Mouse (Mus musculus): Measurements from ENCODE around the gene H2-M5. TPM values are rescaled to one million over a fixed set of nuclear protein-coding genes. Genes with fewer than 3 reads are reported as not detected.
A peak's percentile ranks its signal among the peaks of the same experiment; 100 is the strongest.

The H2-M5 gene
- polyA plus RNA-seq, 2 experiments: 0.29 to 7.4 TPM

DNA sequence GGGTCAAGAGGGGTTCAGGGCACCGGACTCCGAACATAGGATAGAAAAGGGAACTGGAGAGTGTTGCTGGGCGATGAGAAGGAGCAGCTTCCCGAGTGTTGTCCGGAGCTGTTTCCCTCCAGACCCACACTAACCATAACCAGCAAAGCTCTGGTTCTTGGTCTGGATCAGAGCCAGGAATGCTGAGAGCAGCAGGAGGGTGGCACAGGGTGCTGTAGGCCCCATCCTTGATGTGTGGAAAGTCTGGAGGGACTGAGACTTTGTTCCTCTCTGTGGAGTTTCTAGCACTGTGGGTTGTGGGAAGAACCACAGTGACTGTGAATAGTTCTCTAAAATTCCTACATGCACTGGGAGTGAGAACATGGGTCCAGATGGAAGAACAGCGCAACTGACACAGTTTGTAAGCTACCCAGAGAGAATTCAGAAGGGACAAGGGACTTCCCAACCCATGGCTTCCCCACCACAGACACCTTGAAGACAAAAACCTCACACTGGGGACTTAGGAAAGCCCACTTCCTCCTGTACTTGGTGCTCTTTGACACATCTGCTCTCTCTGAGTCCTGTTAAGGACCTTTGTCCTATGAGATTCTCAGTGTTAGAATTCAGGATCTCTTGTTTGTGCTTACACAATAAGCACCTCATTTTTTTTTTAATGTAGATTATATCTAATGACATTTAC lies 18.0 kb downstream of the H2-M5 start:
- DNase-seq (ENCODE audit: low spot score) (no peak), ATAC-seq (ENCODE audit: low FRiP score, low read depth) (no peak)
- H3K4me2 ChIP-seq (replicated peaks; ENCODE audit: low read depth, low read length, severe bottlenecking): no peak overlapping the region
- no peaks in the 10 kb centered on the region for H3K9me3 ChIP-seq (ENCODE audit: control insufficient read depth, low read length)
- H3K36me3 ChIP-seq (ENCODE audit: control insufficient read depth, insufficient read depth, low read length): no peaks in the 10 kb centered on the region
- H3K4me1 ChIP-seq (ENCODE audit: control insufficient read depth, insufficient read depth, low read length): no peaks in the 10 kb centered on the region
- H3K9ac ChIP-seq (ENCODE audit: low read depth, low read length, severe bottlenecking): no peak overlapping the region
- TF ChIP-seq POLR2A (IDR thresholded peaks at IDR 0.05; ENCODE audit: borderline replicate concordance, extremely low read depth, insufficient read depth, insufficient read length): no peak
- no peaks in the 10 kb centered on the region for H3K27me3 ChIP-seq (ENCODE audit: control insufficient read depth, insufficient read depth, low read length)
- H3K4me3 ChIP-seq (replicated peaks; ENCODE audit: low read length): no peak overlapping the region
- no peak overlapping the region for H3K27ac ChIP-seq (replicated peaks; ENCODE audit: low read depth, low read length)
- 78% methylated on average over 6 of the region's 6 CpGs for WGBS

DNA sequence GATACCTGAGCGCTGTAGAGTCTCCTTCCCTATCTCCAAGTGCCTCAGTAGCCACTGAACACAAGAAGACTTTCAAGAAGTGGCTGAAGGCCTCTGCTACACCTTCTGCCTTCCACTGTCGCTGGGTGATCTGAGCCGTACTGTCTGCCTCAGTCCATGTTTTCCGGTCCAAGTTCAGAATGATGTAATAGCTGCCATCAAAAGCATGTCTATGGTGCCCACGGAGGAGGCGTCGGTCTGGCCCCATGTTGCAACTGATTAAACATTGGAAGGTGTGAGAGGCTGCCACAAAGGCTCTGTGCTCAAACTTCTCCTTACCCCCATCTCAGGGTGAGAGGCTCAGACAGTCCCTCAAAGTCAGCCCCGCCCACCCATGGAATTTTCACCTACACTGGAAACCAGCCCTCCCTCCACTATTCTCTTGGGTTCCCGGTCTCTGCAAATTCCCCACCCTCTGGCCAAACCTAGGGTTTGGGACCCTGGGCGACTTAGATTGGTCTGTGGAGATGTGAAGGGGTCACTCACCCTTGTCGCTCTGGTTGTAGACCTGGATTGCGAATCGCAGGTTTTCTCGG lies 18.9 kb downstream of the H2-M5 start:
- Histone ChIP-seq H3K27ac (replicated peaks; ENCODE audit: low read depth, low read length) (no peak overlapping the region), H3K4me2 (replicated peaks; ENCODE audit: low read depth, low read length, severe bottlenecking) (no peak overlapping the region), H3K36me3 (ENCODE audit: control insufficient read depth, insufficient read depth, low read length) (no peaks in the 10 kb centered on the region), H3K4me3 (replicated peaks; ENCODE audit: low read length) (no peak overlapping the region), H3K4me1 (ENCODE audit: control insufficient read depth, insufficient read depth, low read length) (no peaks in the 10 kb centered on the region), H3K27me3 (ENCODE audit: control insufficient read depth, insufficient read depth, low read length) (no peaks in the 10 kb centered on the region), H3K9me3 (ENCODE audit: control insufficient read depth, low read length) (no peaks in the 10 kb centered on the region), H3K9ac (ENCODE audit: low read depth, low read length, severe bottlenecking) (no peak overlapping the region)
- DNase-seq (ENCODE audit: low spot score): no peak
- WGBS: 80% methylated on average over 14 of the region's 14 CpGs
- ATAC-seq (ENCODE audit: low FRiP score, low read depth): no peak
- no peak for TF ChIP-seq POLR2A (IDR thresholded peaks at IDR 0.05; ENCODE audit: borderline replicate concordance, extremely low read depth, insufficient read depth, insufficient read length)

DNA sequence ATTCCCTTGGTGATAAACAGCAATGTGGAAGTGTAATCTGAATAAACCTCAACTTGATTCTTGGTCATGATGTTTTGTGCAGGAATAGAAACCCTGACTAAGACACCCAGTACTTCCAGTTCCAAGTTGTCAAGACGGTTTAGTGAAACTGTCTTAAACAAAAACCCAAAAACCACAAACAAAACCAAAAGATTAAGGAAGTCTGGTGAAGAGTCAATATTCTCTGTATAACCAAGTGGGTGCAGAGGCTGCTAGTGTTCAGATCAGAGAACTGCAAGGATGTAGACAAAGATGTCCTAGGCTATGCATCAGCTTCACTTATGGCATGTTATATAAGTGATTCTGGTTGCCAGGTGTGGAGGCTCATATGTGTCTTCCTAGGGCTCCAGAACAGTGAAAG lies 22.5 kb downstream of the H2-M5 start:
- WGBS: 81% methylated on average over 1 of the region's 1 CpGs
- Histone ChIP-seq H3K36me3 (ENCODE audit: control insufficient read depth, insufficient read depth, low read length) (no peaks in the 10 kb centered on the region), H3K27ac (replicated peaks; ENCODE audit: low read depth, low read length) (no peak overlapping the region), H3K9ac (ENCODE audit: low read depth, low read length, severe bottlenecking) (no peak overlapping the region), H3K4me2 (replicated peaks; ENCODE audit: low read depth, low read length, severe bottlenecking) (no peak overlapping the region), H3K27me3 (ENCODE audit: control insufficient read depth, insufficient read depth, low read length) (no peaks in the 10 kb centered on the region), H3K9me3 (ENCODE audit: control insufficient read depth, low read length) (no peaks in the 10 kb centered on the region), H3K4me1 (ENCODE audit: control insufficient read depth, insufficient read depth, low read length) (no peaks in the 10 kb centered on the region), H3K4me3 (replicated peaks; ENCODE audit: low read length) (no peak overlapping the region)
- no peak for DNase-seq (ENCODE audit: low spot score)
- TF ChIP-seq POLR2A (IDR thresholded peaks at IDR 0.05; ENCODE audit: borderline replicate concordance, extremely low read depth, insufficient read depth, insufficient read length): no peak
- no peak for ATAC-seq (ENCODE audit: low FRiP score, low read depth)

DNA sequence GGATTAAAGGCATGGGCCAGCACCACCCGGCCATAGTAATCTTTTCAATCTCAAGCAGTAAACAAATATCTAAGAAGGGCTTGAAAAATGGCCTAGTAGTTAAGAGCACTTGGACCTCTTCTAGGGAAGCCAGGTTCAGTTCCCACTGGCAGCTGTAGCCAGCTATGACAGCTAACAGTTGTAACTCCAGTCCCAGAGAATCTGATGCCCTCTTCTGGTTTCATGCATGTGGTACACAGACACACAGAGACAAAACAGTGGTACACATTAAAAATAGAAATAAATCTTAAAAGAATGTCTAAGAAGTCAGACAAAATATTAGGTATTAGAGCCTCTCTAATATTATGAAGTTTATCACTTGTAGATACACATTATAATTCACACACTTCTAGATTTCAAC lies 28.2 kb downstream of the H2-M5 start:
- Histone ChIP-seq H3K9me3 (ENCODE audit: control insufficient read depth, low read length) (no peaks in the 10 kb centered on the region), H3K27ac (replicated peaks; ENCODE audit: low read depth, low read length) (no peak overlapping the region), H3K4me1 (ENCODE audit: control insufficient read depth, insufficient read depth, low read length) (peaks cover 7% of the 10 kb centered on the region), H3K9ac (ENCODE audit: low read depth, low read length, severe bottlenecking) (no peak overlapping the region), H3K4me3 (replicated peaks; ENCODE audit: low read length) (no peak overlapping the region), H3K36me3 (ENCODE audit: control insufficient read depth, insufficient read depth, low read length) (peaks cover 8% of the 10 kb centered on the region; the same call in 1 of the 2 replicates), H3K27me3 (ENCODE audit: control insufficient read depth, insufficient read depth, low read length) (no peaks in the 10 kb centered on the region), H3K4me2 (replicated peaks; ENCODE audit: low read depth, low read length, severe bottlenecking) (no peak overlapping the region)
- no peak for TF ChIP-seq POLR2A (IDR thresholded peaks at IDR 0.05; ENCODE audit: borderline replicate concordance, extremely low read depth, insufficient read depth, insufficient read length)
- DNase-seq (ENCODE audit: low spot score): no peak
- ATAC-seq (ENCODE audit: low FRiP score, low read depth): no peak
- WGBS: 83% methylated on average over 1 of the region's 1 CpGs

DNA sequence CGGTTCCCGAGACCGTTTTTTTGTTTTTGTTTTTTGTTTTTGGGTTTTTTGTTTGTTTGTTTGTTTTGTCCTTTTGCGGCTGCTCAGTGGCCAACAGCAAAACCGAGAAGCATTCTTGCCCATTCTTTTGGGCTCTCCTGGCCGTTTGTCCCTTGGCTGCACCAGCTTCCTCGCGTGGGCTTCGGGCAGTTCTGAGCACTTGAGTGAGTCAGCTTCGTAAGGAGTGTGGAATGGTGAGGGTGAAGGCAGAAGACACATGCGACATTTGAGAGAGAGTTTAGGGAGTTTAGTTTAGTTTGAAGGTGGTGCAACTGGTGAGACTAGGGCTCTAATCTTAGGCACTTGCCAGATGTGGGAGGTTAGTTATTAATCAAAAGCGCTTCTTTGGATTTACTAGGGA lies 30.5 kb downstream of the H2-M5 start:
- H3K27me3 ChIP-seq (ENCODE audit: control insufficient read depth, insufficient read depth, low read length): no peaks in the 10 kb centered on the region
- H3K36me3 ChIP-seq (ENCODE audit: control insufficient read depth, insufficient read depth, low read length): peaks cover 19% of the 10 kb centered on the region; the same call in 1 of the 2 replicates
- H3K4me3 ChIP-seq (replicated peaks; ENCODE audit: low read length): peak overlapping the region; percentile 70
- H3K9ac ChIP-seq (ENCODE audit: low read depth, low read length, severe bottlenecking): peak overlapping the region; percentile 77
- H3K4me2 ChIP-seq (replicated peaks; ENCODE audit: low read depth, low read length, severe bottlenecking): peak overlapping the region; percentile 72
- H3K9me3 ChIP-seq (ENCODE audit: control insufficient read depth, low read length): no peaks in the 10 kb centered on the region
- 10% methylated on average over 12 of the region's 12 CpGs for WGBS
- TF ChIP-seq POLR2A (IDR thresholded peaks at IDR 0.05; ENCODE audit: borderline replicate concordance, extremely low read depth, insufficient read depth, insufficient read length): no peak
- peaks cover 7% of the 10 kb centered on the region for H3K4me1 ChIP-seq (ENCODE audit: control insufficient read depth, insufficient read depth, low read length)
- H3K27ac ChIP-seq (replicated peaks; ENCODE audit: low read depth, low read length): peak overlapping the region; percentile 82
- no peak for DNase-seq (ENCODE audit: low spot score)
- ATAC-seq (ENCODE audit: low FRiP score, low read depth): no peak

Measured in limb, embryonic 14.5 days (tissue).